Mouse (Mus musculus): ENCODE measurements around the gene Gpr87. TPM values are rescaled to one million over a fixed set of nuclear protein-coding genes. Genes with fewer than 3 reads are reported as not detected.

Gpr87 gene
- total RNA-seq, 2 experiments from 2014 or later: not detected

DNA sequence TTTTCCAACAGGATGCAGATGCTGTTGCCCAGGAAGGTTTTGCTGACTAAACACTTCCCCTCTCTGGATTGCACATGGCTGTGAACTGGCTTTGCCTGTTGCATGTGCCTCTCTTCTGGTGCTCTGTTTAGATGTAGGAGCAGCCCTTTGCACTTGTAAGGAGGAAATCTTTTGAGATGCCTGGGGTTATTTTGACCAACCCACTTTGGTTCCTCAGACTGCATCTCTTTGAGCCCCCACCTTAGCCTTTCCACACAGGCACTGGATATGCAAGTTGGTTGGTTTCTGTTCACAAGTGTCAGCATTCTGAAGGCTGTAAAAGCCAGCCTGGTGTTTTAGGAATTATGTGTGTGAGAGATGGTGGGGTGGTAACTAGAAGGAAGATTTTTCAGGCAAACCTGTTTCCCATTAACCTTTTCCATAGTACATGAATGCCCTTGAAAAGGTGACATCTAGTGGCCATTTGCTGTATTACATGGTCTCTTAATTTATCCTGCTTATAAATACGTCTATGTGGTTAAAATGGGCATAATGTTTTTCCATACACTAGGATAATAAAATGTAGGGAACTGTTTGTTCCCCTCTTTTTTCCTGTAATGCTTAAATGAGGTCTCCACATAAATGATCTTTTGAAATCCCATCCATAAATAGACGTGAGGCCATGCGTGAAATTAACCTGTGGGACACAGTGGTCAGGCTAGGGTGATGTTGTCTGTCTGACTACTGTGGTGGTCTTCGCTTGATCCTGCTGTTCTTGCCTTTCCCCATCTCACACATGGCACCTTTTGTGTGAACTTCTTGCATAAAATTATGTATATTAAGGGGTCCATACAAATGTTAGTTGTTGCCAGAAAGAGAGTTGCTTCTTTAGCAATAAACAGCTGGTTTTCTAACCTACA is 14.0 kb upstream of the Gpr87 start:
- no peak for DNase-seq
- peak; percentile 85 for TF ChIP-seq CTCF (IDR thresholded peaks at IDR 0.05)
- intact Hi-C loops (cut with DNase I): loop anchor here (1.0 to 2.0 kb wide), 2 partner anchors 88 to 130 kb away; no protein-coding TSS in a partner anchor
- H3K27ac ChIP-seq: no peak overlapping the region
- H3K4me3 ChIP-seq: peak overlapping the region; percentile 7; the same call in 1 of the 2 replicates

DNA sequence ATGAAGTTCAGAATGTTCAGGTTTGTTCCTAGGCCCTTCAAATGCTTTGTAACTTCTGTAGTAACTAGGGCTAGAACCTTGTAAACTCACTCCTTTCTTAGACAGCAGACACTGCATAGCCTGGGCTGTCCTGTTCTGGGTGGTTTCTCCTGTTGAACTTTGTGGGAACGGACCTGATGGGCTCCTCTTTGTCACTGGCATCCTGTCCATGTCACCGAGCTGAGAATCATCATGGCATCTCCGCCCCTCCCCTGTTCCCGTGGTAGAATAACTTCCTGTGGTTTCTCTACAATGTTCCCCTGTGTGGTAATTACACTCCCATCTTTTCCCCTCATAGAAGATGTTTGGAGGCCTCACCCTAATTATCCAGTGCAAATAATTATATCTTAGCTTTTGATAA is 11.0 kb upstream of the Gpr87 start:
- no peak overlapping the region for H3K27ac ChIP-seq
- no peak for TF ChIP-seq CTCF (IDR thresholded peaks at IDR 0.05)
- intact Hi-C loops (cut with DNase I): no loop called here

DNA sequence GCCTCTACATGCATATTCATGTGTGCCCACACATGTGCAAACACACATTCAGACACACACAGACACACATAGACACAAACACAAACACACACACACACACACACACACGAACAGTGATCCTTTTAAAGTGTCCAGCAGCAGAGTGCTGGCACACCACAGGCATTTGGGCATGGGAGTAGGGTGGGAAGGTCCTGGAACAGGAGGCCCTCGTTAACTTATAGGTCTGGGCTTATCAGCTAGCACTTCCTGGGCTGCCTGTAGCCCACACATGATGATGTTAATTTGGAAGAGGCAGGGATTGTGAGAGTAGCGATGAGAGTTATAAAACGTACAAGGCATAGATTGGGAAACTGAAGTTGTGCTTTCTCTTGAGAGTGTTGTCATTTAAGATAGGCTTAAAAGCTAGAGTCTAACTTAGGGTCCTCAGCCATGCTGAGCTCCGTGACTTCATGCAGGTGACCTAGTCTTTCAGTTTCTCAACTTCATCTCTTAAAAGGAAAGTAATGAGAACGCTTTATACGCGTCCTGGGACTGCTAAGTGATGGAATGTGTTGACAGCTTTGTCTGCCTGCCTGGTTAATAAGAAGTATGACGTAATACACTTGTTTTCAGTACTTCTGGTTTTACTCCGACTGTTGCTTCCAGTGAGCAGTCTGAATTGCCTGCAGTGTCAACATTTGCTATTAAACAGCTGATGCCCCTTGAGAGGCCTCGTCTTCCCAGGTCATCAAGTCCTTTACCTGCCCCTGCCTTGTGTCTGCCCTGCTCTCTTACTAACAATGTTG is 10.0 kb upstream of the Gpr87 start:
- no peak for TF ChIP-seq CTCF (IDR thresholded peaks at IDR 0.05)
- Histone ChIP-seq H3K4me3 (no peak overlapping the region), H3K27ac (no peak overlapping the region)
- no peak for DNase-seq
- intact Hi-C loops (cut with DNase I): no loop called here

More for the DNA sequence above, 11.0 kb upstream of the Gpr87 start:
- DNase-seq: no peak
- no peak overlapping the region for H3K4me3 ChIP-seq

DNA sequence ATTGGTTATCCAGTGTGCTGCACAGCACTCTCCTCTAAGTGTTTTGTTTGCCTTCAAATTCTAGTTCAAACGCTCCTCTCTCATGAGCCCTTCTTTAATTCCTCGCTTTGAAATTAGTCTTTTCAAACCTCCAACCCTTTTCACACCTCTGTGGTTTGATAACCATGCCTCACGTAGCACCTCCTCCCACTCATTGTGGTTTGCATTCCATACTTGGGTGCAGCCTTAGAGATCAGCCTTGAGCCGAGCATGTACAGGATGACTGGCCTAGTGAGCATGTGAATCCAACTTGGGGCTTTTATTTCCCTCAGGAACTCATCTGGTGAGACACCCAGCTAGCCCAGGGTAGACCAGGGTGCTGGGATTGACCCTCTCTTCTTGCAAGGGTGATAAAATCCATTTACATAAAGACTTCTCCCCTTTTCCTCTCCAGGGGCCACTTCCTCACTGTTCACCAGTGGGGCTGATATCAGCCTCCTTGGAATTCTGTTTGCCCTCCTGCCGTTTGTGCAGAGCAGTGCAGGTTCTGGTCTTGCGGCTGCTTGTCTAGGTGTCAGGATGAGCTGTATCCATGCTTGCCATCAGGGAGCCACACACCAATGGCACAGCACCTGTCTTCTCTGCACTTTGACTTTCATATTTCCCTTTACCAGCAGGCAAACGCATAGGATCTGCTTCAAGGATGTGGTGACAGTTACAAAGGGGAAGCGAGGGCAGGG is 9.1 kb upstream of the Gpr87 start:
- TF ChIP-seq CTCF (IDR thresholded peaks at IDR 0.05): no peak
- intact Hi-C loops (cut with DNase I): no loop called here
- no peak for DNase-seq
- no peak overlapping the region for H3K27ac ChIP-seq
- H3K4me3 ChIP-seq: no peak overlapping the region

DNA sequence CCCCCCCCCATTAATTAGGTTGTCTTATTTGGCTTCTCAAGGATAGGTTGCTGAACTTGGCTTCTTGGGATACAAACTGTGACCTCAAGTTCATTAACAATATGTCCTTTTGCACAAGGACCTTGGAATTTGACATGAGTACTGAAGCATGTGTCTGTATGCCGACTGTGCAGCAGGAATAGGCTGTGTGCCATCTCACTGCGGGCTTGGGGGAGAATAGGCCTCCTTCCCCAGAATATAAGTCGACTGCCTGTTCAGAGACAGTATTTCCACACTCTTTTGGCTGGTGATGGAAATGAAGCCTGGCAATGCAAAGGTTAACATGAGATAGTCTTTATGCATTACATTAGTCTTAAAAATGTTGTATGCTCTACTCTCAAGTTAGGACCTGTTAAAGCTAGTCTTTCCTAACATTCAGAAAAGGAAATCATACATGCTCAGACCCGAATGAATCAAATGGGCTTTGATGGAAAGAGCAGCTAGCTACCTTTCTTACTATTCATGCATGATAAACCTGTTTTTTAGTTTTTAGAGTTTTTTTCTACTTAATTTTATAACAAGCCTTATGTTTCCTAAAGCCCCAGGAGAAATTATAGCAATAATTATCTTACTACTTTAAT is 2.5 kb upstream of the Gpr87 start:
- TF ChIP-seq CTCF (IDR thresholded peaks at IDR 0.05): no peak
- no peak for DNase-seq
- H3K4me3 ChIP-seq: no peak overlapping the region
- intact Hi-C loops (cut with DNase I): no loop called here
- H3K27ac ChIP-seq: no peak overlapping the region

DNA sequence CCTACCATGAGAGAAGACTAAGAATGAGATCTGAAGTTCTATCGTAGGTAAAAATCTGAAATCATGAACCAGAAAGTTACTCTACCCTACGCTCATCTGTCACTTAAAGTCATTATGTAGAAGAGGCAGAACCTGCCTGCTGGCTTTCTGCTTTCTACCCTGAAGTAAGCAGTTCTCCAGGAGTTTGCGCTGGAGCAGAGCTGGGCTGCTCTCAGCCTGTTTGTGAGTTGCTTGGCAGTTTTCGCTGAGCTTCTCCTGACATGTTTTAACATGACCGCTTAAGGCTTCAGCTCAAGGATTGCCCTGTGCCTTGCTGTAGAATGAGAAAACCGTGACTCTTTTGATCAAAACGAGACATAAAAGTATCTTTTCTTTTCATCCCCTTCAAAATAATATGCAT is 805 bp downstream of the Gpr87 start:
- intact Hi-C loops (cut with DNase I): no loop called here
- TF ChIP-seq CTCF (IDR thresholded peaks at IDR 0.05): no peak
- H3K4me3 ChIP-seq: no peak overlapping the region
- no peak for DNase-seq
- H3K27ac ChIP-seq: no peak overlapping the region

DNA sequence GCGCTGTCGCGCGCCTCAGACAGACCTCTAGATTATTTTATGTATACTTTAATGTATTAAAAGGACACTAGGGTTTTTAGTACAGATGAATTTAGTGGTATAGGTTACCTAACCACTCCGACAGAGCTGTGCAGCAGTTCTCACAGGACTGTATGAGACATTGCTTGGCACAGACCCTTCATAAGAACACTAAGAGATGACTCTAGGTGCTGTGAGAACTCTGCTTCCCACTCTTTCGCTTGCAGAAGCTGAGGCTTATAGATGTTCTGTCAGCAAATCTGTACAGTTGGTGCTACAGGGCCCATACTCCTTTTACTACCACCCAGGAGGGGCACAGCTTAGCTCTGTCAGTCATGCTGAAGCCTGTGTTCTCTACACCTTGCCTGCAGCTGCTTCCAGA is 3.2 kb downstream of the Gpr87 start:
- no peak overlapping the region for H3K4me3 ChIP-seq
- TF ChIP-seq CTCF (IDR thresholded peaks at IDR 0.05): no peak
- DNase-seq: no peak
- H3K27ac ChIP-seq: no peak overlapping the region
- intact Hi-C loops (cut with DNase I): no loop called here

DNA sequence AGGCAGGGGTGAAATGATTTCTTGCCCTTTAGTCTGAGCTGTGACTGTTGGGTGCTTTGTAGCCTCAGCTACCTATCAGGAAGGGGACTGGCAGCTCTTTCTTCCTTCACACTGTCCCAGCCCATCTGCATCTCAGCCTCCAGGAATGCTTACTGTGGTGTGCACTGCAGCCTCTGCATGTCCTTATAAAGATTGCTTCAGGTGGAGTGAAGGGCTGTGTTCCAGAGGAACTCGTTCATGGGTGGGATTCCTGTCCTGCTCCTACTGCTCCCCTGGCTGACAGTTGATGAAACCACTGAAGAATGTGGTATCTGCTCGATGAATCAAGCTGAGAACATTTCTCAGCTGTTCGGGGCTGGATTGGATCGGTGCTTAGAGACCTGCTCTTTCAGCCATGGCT is 7.6 kb downstream of the Gpr87 start:
- no peak for TF ChIP-seq CTCF (IDR thresholded peaks at IDR 0.05)
- H3K4me3 ChIP-seq: no peak overlapping the region
- no peak for DNase-seq
- H3K27ac ChIP-seq: no peak overlapping the region
- intact Hi-C loops (cut with DNase I): no loop called here

DNA sequence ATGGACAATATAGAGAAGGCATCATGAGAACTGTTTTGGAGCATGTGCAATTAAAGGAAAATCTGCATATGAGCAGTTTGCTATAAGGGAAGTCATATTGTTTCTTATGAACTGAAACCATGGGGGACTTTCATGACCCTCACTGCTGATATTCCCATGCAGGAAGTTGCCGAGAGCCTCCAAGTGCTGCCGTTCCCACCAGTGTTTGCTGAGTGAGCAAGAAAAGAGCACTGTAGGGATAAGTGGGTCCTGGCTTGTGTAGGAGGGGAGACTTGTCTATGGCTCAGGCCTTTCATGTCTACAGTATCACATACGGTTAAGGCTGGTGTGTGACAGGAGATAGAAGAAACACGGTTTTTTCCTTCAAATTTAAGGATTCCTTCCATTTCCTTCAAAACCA is 9.2 kb downstream of the Gpr87 start:
- intact Hi-C loops (cut with DNase I): no loop called here
- H3K4me3 ChIP-seq: no peak overlapping the region
- H3K27ac ChIP-seq: no peak overlapping the region
- TF ChIP-seq CTCF (IDR thresholded peaks at IDR 0.05): no peak
- DNase-seq: no peak

DNA sequence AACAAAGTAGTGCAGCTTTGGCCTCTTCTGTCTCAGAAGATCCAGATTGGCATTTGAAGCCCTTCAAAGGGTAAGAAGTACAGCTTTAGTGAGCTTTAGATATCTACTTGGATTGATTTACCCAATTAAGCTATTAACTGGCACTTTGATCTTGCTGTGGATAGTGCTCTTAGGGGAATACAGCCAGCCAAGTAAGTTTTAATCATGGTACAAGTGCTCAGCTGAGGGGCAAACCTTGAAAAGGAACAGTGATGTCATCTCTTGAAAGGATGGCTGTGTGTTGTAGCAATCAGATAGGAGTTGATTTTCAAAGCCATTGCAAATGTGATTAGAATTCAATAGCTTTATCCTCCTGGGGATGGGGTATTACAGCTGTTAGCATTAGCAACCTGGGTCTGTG is 12.8 kb downstream of the Gpr87 start:
- TF ChIP-seq CTCF (IDR thresholded peaks at IDR 0.05): no peak
- intact Hi-C loops (cut with DNase I): no loop called here
- Histone ChIP-seq H3K4me3 (no peak overlapping the region), H3K27ac (no peak overlapping the region)
- no peak for DNase-seq

DNA sequence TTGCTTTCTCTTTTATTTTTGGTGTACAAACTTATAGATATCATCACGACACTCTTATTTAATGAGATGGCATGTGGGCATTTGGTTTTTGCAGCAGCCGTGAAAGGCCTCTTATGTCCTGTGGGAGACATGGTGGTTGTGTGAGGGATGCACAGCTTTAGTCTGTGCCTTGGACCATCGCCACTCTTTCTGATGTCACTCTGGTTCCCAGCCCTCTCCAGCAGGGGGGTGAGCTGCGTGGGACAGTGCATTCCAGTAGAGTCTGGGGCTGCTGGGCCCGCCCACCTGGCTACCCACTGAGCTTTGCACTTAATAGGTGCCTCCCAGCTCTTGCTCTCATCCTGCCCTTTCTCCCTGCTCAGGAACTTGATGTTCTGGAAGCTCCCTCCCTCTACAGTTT is 13.8 kb downstream of the Gpr87 start:
- no peak overlapping the region for H3K4me3 ChIP-seq
- no peak for TF ChIP-seq CTCF (IDR thresholded peaks at IDR 0.05)
- DNase-seq: no peak
- no peak overlapping the region for H3K27ac ChIP-seq
- intact Hi-C loops (cut with DNase I): no loop called here

DNA sequence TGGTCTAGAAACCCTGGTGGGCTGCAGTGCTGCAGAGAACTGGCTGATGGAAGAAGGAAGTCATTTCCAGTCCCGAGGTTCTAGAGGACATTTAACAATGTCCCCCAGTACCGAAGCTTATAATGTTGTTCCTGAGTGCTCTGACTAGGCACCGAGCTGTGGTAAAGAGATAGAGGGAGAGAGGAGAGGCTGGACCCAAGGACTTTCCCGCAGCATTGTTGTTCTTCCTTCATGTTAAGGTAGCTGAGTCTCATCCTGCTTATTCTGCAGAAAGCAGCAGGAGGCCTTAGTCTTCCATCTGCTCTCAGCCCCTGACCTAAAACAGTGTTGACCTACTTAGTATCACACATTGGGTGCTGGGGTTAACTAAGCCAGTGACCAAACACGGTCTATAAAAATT is 18.0 kb downstream of the Gpr87 start:
- no peak for TF ChIP-seq CTCF (IDR thresholded peaks at IDR 0.05)
- Histone ChIP-seq H3K27ac (no peak overlapping the region), H3K4me3 (no peak overlapping the region)
- no peak for DNase-seq
- intact Hi-C loops (cut with DNase I): no loop called here

Data from gastrocnemius, adult 2 months (tissue).